ENCODE assay signal across 38 mouse cellular contexts in the genomic region with DNA sequence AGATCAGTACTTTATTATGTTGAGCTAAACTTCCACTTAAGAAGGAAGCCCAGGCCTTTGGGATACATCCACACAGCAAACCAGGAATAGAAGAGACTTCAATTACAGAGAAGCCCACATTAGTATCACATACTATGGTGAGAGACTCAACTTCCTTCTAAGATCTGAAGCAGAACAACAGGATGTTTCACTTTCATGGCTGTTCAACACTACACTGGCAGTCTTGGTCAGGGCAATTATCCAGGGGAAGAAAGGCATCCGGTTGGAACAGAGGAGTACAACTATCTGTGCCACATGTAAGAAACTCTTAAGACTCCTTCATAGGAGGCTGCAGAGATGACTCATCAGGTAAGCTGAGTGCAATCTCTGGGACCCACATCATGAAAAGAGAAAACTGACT. TPM values are rescaled to one million over a fixed set of nuclear protein-coding genes. Genes with fewer than 3 reads are reported as not detected.
DNase-seq lines count a peak whose midpoint lies in the region; ATAC-seq lines count a peak whose summit lies in the region.
"Had no signal": no experiment of that assay in that cellular context is flagged by ENCODE, and none has a peak within 500 bp of the region (broad histone marks: within the 10 kb centered on the region; RNA-seq: fewer than 3 reads in every experiment).

No protein-coding gene starts in this region.

- intact Hi-C loops in heart, postnatal 10 days (cut with DNase I), result no loop called here
- intact Hi-C loops in left cerebral cortex, postnatal 14 days (cut with DNase I), result no loop called here

- DNase-seq in heart, adult 11 months, result peak; percentile 71
- DNase-seq in heart, postnatal 10 days, result no peak
- DNase-seq in CD4-positive helper T cell, adult 2 months (ENCODE audit: low read depth, low spot score), result peak; percentile 31
- peak; percentile 40 for DNase-seq in brain, adult 2 months (ENCODE audit: low read depth, low spot score)
- no peak for DNase-seq in lung, postnatal 10 days
- no peak for DNase-seq in left cerebral cortex, postnatal 14 days (ENCODE audit: low spot score in 2 of 2)
- DNase-seq in midbrain, embryonic 14.5 days, result no peak
- DNase-seq: adrenal gland, postnatal 10 days; B cell, adult 2 months; cerebellum, adult 11-12 months; cerebellum, adult 9-11 months; kidney, adult 8-10 months; kidney, postnatal 10 days; layer of hippocampus, adult 9-11 months; liver, postnatal 0 days; right cerebral cortex, postnatal 4 days had no signal

- no peak overlapping the region for H3K4me2 ChIP-seq in midbrain, embryonic 14.5 days (ENCODE audit: low read length)
- H3K4me2 ChIP-seq: forebrain, embryonic 13.5 days; limb, embryonic 12.5 days; liver, embryonic 12.5 days had no signal

- H3K4me3 ChIP-seq in midbrain, embryonic 14.5 days (replicated peaks; ENCODE audit: low read depth, low read length), result no peak overlapping the region
- H3K4me3 ChIP-seq: erythroblast, embryonic 14.5 days; forebrain, embryonic 13.5 days; limb, embryonic 12.5 days; liver, embryonic 12.5 days; midbrain, embryonic 10.5 days had no signal

- no peaks in the 10 kb centered on the region for H3K27me3 ChIP-seq in midbrain, embryonic 14.5 days (ENCODE audit: control insufficient read depth, insufficient read depth, low read length)
- H3K27me3 ChIP-seq: forebrain, embryonic 13.5 days; limb, embryonic 12.5 days; liver, embryonic 12.5 days had no signal

- no peaks in the 10 kb centered on the region for H3K9me3 ChIP-seq in midbrain, embryonic 14.5 days (ENCODE audit: control insufficient read depth, low read length)
- H3K9me3 ChIP-seq: forebrain, embryonic 13.5 days; G1E; limb, embryonic 12.5 days; liver, embryonic 12.5 days; midbrain, embryonic 10.5 days had no signal

- no peak overlapping the region for H3K9ac ChIP-seq in midbrain, embryonic 14.5 days (replicated peaks; ENCODE audit: low read length)
- H3K9ac ChIP-seq: forebrain, embryonic 13.5 days; limb, embryonic 12.5 days; liver, embryonic 12.5 days; liver, postnatal 0 days had no signal

- WGBS in midbrain, embryonic 14.5 days, result 96% methylated on average over 1 of the region's 1 CpGs

- H3K4me1 ChIP-seq in midbrain, embryonic 14.5 days (ENCODE audit: control insufficient read depth, insufficient read depth, low read length), result 0 out of 2 replicates have a peak, but pooled peaks cover 2% of the 10 kb centered on the region
- H3K4me1 ChIP-seq: limb, embryonic 12.5 days had no signal

- H3K27ac ChIP-seq in midbrain, embryonic 14.5 days (replicated peaks; ENCODE audit: low read depth, low read length), result no peak overlapping the region
- H3K27ac ChIP-seq: forebrain, embryonic 13.5 days; hindbrain, postnatal 0 days; limb, embryonic 12.5 days; liver, embryonic 12.5 days; macrophage; midbrain, embryonic 10.5 days had no signal

- ATAC-seq in megakaryocyte progenitor cell, adult 5-6 weeks (replicated peaks; ENCODE audit: poor library complexity), result peak; percentile 54; the same call in 1 of the 2 replicates
- ATAC-seq in midbrain, embryonic 14.5 days (ENCODE audit: low FRiP score, low TSS enrichment), result no peak
- ATAC-seq: forebrain, embryonic 13.5 days; hindbrain, postnatal 0 days; intestine, embryonic 16.5 days; liver, embryonic 12.5 days; liver, postnatal 0 days; lung, postnatal 0 days had no signal

- peaks cover 64% of the 10 kb centered on the region for H3K36me3 ChIP-seq in midbrain, embryonic 14.5 days (ENCODE audit: control insufficient read depth, insufficient read depth, low read length)

RNA-seq across cellular contexts. Expression of a gene that starts 6.6 kb away (rescaled TPM):
- total RNA-seq in heart, postnatal 10 days (2021), result 10 to 100 TPM; 79.9 to 84.5 TPM
- total RNA-seq in megakaryocyte progenitor cell, adult 5-6 weeks (2015), result 116 and 129 TPM in 2 replicates
- total RNA-seq in megakaryocyte progenitor cell, adult 5-6 weeks (2017), result 65.7 and 72.9 TPM in 2 replicates
- 10 to 100 TPM; 31.7 to 33.6 TPM for total RNA-seq in left cerebral cortex, postnatal 14 days (2021)
- 30.4 and 34.9 TPM in 2 replicates for polyA plus RNA-seq in midbrain, embryonic 14.5 days (2014; fragmentation: Nextera tagmentation; extraction: Ambion mirVana)

RNA-seq across cellular contexts. Expression of a gene that starts 6.7 kb away (rescaled TPM):
- total RNA-seq in heart, postnatal 10 days (2021), result 10 to 100 TPM; 16.2 TPM
- 8.7 and 12.5 TPM in 2 replicates for total RNA-seq in megakaryocyte progenitor cell, adult 5-6 weeks (2015)
- total RNA-seq in megakaryocyte progenitor cell, adult 5-6 weeks (2017), result 10.4 and 11.6 TPM in 2 replicates
- total RNA-seq in left cerebral cortex, postnatal 14 days (2021), result 10 to 100 TPM; 21.4 to 21.5 TPM
- polyA plus RNA-seq in midbrain, embryonic 14.5 days (2014; fragmentation: Nextera tagmentation; extraction: Ambion mirVana), result 2.3 and 2.5 TPM in 2 replicates

RNA-seq across cellular contexts. Expression of a gene that starts 38.2 kb away (rescaled TPM):
- total RNA-seq in heart, postnatal 10 days (2021), result not detected
- total RNA-seq in megakaryocyte progenitor cell, adult 5-6 weeks (2015), result not detected in 2 replicates
- total RNA-seq in megakaryocyte progenitor cell, adult 5-6 weeks (2017), result not detected in 2 replicates
- total RNA-seq in left cerebral cortex, postnatal 14 days (2021), result not detected
- 0.50 TPM in 1 of 2 replicates, not detected in the other for polyA plus RNA-seq in midbrain, embryonic 14.5 days (2014; fragmentation: Nextera tagmentation; extraction: Ambion mirVana)
- total RNA-seq: adrenal gland, postnatal 10 days; G1E; gastrocnemius, adult 18-20 months; gastrocnemius, postnatal 4 days; heart, postnatal 25 days; hindbrain, postnatal 0 days; left cerebral cortex, adult 18-20 months; left cerebral cortex, postnatal 25 days; midbrain, postnatal 0 days had no signal
- polyA plus RNA-seq: embryonic facial prominence, embryonic 14.5 days; erythroblast, embryonic 14.5 days; forebrain, embryonic 13.5 days; G1E; heart, embryonic 14.5 days; hindbrain, postnatal 0 days; intestine, embryonic 16.5 days; large intestine, adult 2 months; limb, embryonic 12.5 days; liver, embryonic 12.5 days; liver, postnatal 0 days; lung, postnatal 0 days; macrophage; midbrain, embryonic 10.5 days; midbrain, postnatal 0 days; spleen, adult 2 months had no signal

RNA-seq across cellular contexts. Expression of a gene that starts 54.3 kb away (rescaled TPM):
- not detected for total RNA-seq in heart, postnatal 10 days (2021)
- not detected in 2 replicates for total RNA-seq in megakaryocyte progenitor cell, adult 5-6 weeks (2015)
- not detected in 2 replicates for total RNA-seq in megakaryocyte progenitor cell, adult 5-6 weeks (2017)
- not detected for total RNA-seq in left cerebral cortex, postnatal 14 days (2021)
- not detected in 2 replicates for polyA plus RNA-seq in midbrain, embryonic 14.5 days (2014; fragmentation: Nextera tagmentation; extraction: Ambion mirVana)
- total RNA-seq: adrenal gland, postnatal 10 days; G1E; gastrocnemius, adult 18-20 months; gastrocnemius, postnatal 4 days; heart, postnatal 25 days; hindbrain, postnatal 0 days; left cerebral cortex, adult 18-20 months; left cerebral cortex, postnatal 25 days; midbrain, postnatal 0 days had no signal
- polyA plus RNA-seq: embryonic facial prominence, embryonic 14.5 days; erythroblast, embryonic 14.5 days; forebrain, embryonic 13.5 days; G1E; heart, embryonic 14.5 days; hindbrain, embryonic 11.5 days; intestine, embryonic 16.5 days; large intestine, adult 2 months; limb, embryonic 12.5 days; liver, embryonic 12.5 days; liver, postnatal 0 days; lung, postnatal 0 days; macrophage; midbrain, embryonic 10.5 days; midbrain, postnatal 0 days; spleen, adult 2 months had no signal

Comparison
In these comparisons a context has a peak if more than half of its experiments do, and no peak if none do; other contexts are left out.
1. DNase-seq: peak in heart, adult 11 months (single experiment), CD4-positive helper T cell, adult 2 months (single experiment) and brain, adult 2 months (single experiment); none in heart, postnatal 10 days (0 of 2), lung, postnatal 10 days (single experiment), left cerebral cortex, postnatal 14 days (0 of 2) and midbrain, embryonic 14.5 days (single experiment).